Mouse (Mus musculus): ENCODE measurements around the gene Ank3. TPM values are rescaled to one million over a fixed set of nuclear protein-coding genes. Genes with fewer than 3 reads are reported as not detected.

Gene Ank3
- polyA plus RNA-seq, 1 experiment from 2014 or later, result 24.5 TPM

DNA sequence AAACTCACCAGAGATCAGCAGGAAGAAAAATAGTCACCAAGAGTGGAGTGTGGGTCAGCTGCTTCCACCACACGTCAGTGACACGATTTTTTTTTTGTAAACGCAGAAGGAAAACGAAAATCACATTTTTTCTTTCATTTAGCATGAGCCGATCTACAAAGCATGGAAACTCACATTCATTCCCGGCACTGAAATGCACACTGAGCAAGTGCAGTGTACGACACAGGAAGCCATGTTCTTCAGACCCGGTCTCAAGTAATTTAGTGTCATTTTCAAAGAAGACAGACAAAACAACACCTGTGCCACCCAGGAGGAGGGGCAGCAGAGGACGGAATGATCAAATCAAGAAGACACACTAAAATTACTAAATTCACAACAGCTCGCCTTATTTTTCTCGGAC, 625.3 kb downstream of the Ank3 start:
- no peak for ATAC-seq
- no peak for TF ChIP-seq CTCF (IDR thresholded peaks at IDR 0.05)
- no peak for TF ChIP-seq EP300 (IDR thresholded peaks at IDR 0.05)
- 73% methylated on average over 11 of the region's 11 CpGs for WGBS
- Histone ChIP-seq H3K27me3 (replicated peaks; ENCODE audit: insufficient read depth, low read length) (no peaks in the 10 kb centered on the region), H3K4me3 (ENCODE audit: low read depth, low read length) (no peak overlapping the region), H3K27ac (ENCODE audit: low read length) (no peak overlapping the region), H3K4me2 (replicated peaks; ENCODE audit: low read depth, low read length) (no peak overlapping the region), H3K9ac (replicated peaks; ENCODE audit: low read depth) (no peak overlapping the region), H3K4me1 (ENCODE audit: insufficient read depth, low read depth, low read length) (no peaks in the 10 kb centered on the region), H3K36me3 (ENCODE audit: insufficient read depth, low read length) (no peaks in the 10 kb centered on the region), H3K9me3 (ENCODE audit: low read length) (no peaks in the 10 kb centered on the region)
- DNase-seq (ENCODE audit: low spot score), result no peak

DNA sequence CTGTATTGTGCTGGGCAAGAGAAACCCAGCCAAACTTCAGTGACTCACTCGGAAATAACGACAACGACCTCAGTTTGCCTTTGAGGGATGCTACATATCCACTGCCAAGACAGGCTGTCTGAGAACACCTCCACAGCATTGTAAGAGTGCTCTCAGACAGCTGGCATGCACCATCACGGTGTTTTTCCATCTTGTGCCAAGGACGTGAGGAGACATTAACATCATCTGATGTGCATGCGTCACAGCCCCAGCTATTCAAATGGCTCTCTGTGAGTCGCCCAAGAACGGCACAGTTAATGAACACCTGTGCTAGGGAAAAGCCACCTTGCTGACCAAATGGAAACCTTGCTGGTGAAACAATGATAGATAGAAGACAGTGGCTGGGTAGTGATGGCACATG, 633.4 kb downstream of the Ank3 start:
- no peak overlapping the region for H3K4me3 ChIP-seq (ENCODE audit: low read depth, low read length)
- H3K9me3 ChIP-seq (ENCODE audit: low read length), result no peaks in the 10 kb centered on the region
- DNase-seq (ENCODE audit: low spot score) (no peak), ATAC-seq (no peak)
- no peaks in the 10 kb centered on the region for H3K36me3 ChIP-seq (ENCODE audit: insufficient read depth, low read length)
- no peak overlapping the region for H3K9ac ChIP-seq (replicated peaks; ENCODE audit: low read depth)
- H3K4me1 ChIP-seq (ENCODE audit: insufficient read depth, low read depth, low read length), result no peaks in the 10 kb centered on the region
- TF ChIP-seq EP300 (IDR thresholded peaks at IDR 0.05) (no peak), CTCF (IDR thresholded peaks at IDR 0.05) (no peak)
- no peak overlapping the region for H3K27ac ChIP-seq (ENCODE audit: low read length)
- WGBS, result 78% methylated on average over 8 of the region's 8 CpGs
- H3K27me3 ChIP-seq (replicated peaks; ENCODE audit: insufficient read depth, low read length), result no peaks in the 10 kb centered on the region
- H3K4me2 ChIP-seq (replicated peaks; ENCODE audit: low read depth, low read length), result no peak overlapping the region

GRCm38 (mm10) chr10:70032982-70033381, 634.4 kb downstream of the Ank3 start:
- ATAC-seq (no peak), DNase-seq (ENCODE audit: low spot score) (no peak)
- H3K9me3 ChIP-seq (ENCODE audit: low read length), result no peaks in the 10 kb centered on the region
- no peak for TF ChIP-seq EP300 (IDR thresholded peaks at IDR 0.05)
- TF ChIP-seq CTCF (IDR thresholded peaks at IDR 0.05), result no peak
- WGBS, result 77% methylated on average over 9 of the region's 9 CpGs
- no peaks in the 10 kb centered on the region for H3K27me3 ChIP-seq (replicated peaks; ENCODE audit: insufficient read depth, low read length)
- H3K4me2 ChIP-seq (replicated peaks; ENCODE audit: low read depth, low read length), result no peak overlapping the region
- H3K27ac ChIP-seq (ENCODE audit: low read length), result no peak overlapping the region
- H3K4me1 ChIP-seq (ENCODE audit: insufficient read depth, low read depth, low read length), result no peaks in the 10 kb centered on the region
- no peak overlapping the region for H3K9ac ChIP-seq (replicated peaks; ENCODE audit: low read depth)
- H3K36me3 ChIP-seq (ENCODE audit: insufficient read depth, low read length), result no peaks in the 10 kb centered on the region
- H3K4me3 ChIP-seq (ENCODE audit: low read depth, low read length), result no peak overlapping the region

GRCm38 (mm10) chr10:70033856-70034255, 635.3 kb downstream of the Ank3 start:
- 56% methylated on average over 3 of the region's 3 CpGs for WGBS
- Histone ChIP-seq H3K9me3 (ENCODE audit: low read length) (no peaks in the 10 kb centered on the region), H3K4me3 (ENCODE audit: low read depth, low read length) (no peak overlapping the region), H3K9ac (replicated peaks; ENCODE audit: low read depth) (no peak overlapping the region), H3K4me1 (ENCODE audit: insufficient read depth, low read depth, low read length) (no peaks in the 10 kb centered on the region), H3K36me3 (ENCODE audit: insufficient read depth, low read length) (no peaks in the 10 kb centered on the region), H3K27ac (ENCODE audit: low read length) (no peak overlapping the region), H3K4me2 (replicated peaks; ENCODE audit: low read depth, low read length) (no peak overlapping the region), H3K27me3 (replicated peaks; ENCODE audit: insufficient read depth, low read length) (no peaks in the 10 kb centered on the region)
- TF ChIP-seq EP300 (IDR thresholded peaks at IDR 0.05) (no peak), CTCF (IDR thresholded peaks at IDR 0.05) (no peak)
- DNase-seq (ENCODE audit: low spot score), result no peak
- ATAC-seq, result no peak

- Histone ChIP-seq H3K9me3 (ENCODE audit: low read length) (no peaks in the 10 kb centered on the region), H3K27ac (ENCODE audit: low read length) (no peak overlapping the region), H3K4me1 (ENCODE audit: insufficient read depth, low read depth, low read length) (no peaks in the 10 kb centered on the region), H3K36me3 (ENCODE audit: insufficient read depth, low read length) (no peaks in the 10 kb centered on the region), H3K4me2 (replicated peaks; ENCODE audit: low read depth, low read length) (no peak overlapping the region), H3K4me3 (ENCODE audit: low read depth, low read length) (no peak overlapping the region), H3K9ac (replicated peaks; ENCODE audit: low read depth) (no peak overlapping the region), H3K27me3 (replicated peaks; ENCODE audit: insufficient read depth, low read length) (no peaks in the 10 kb centered on the region)
- no peak for DNase-seq (ENCODE audit: low spot score)
- WGBS, result 60% methylated on average over 17 of the region's 17 CpGs
- no peak for ATAC-seq
- TF ChIP-seq CTCF (IDR thresholded peaks at IDR 0.05) (no peak), EP300 (IDR thresholded peaks at IDR 0.05) (no peak)
These were observed 641.3 kb downstream of the Ank3 start for GRCm38 (mm10) chr10:70039871-70040291.

DNA sequence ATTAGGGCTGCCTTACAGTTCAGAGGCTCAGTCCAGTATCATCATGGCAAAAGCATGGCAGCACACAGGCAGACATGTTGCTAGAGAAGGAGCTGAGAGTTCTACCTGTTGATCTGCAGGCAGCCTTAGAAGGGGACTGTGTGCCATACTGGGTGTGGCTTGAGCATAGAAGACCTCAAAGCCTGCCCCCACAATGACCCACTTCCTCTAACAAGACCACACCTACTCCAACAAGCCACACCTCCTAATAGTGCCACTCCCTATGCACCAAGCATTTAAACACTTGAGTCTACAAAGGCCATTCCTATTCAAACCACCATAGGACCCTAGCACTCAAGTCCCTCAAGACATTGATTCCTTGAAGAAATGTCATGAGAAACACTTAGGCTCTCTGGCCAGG, 643.0 kb downstream of the Ank3 start:
- Histone ChIP-seq H3K9me3 (ENCODE audit: low read length) (no peaks in the 10 kb centered on the region), H3K9ac (replicated peaks; ENCODE audit: low read depth) (no peak overlapping the region), H3K27me3 (replicated peaks; ENCODE audit: insufficient read depth, low read length) (no peaks in the 10 kb centered on the region), H3K4me2 (replicated peaks; ENCODE audit: low read depth, low read length) (no peak overlapping the region), H3K27ac (ENCODE audit: low read length) (no peak overlapping the region), H3K4me1 (ENCODE audit: insufficient read depth, low read depth, low read length) (no peaks in the 10 kb centered on the region), H3K4me3 (ENCODE audit: low read depth, low read length) (no peak overlapping the region), H3K36me3 (ENCODE audit: insufficient read depth, low read length) (no peaks in the 10 kb centered on the region)
- ATAC-seq (no peak), DNase-seq (ENCODE audit: low spot score) (no peak)
- TF ChIP-seq EP300 (IDR thresholded peaks at IDR 0.05), result no peak
- TF ChIP-seq CTCF (IDR thresholded peaks at IDR 0.05), result no peak

- no peaks in the 10 kb centered on the region for H3K36me3 ChIP-seq (ENCODE audit: insufficient read depth, low read length)
- ATAC-seq (no peak), DNase-seq (ENCODE audit: low spot score) (no peak)
- H3K4me1 ChIP-seq (ENCODE audit: insufficient read depth, low read depth, low read length), result no peaks in the 10 kb centered on the region
- no peak overlapping the region for H3K4me2 ChIP-seq (replicated peaks; ENCODE audit: low read depth, low read length)
- no peak overlapping the region for H3K4me3 ChIP-seq (ENCODE audit: low read depth, low read length)
- no peak overlapping the region for H3K27ac ChIP-seq (ENCODE audit: low read length)
- no peaks in the 10 kb centered on the region for H3K27me3 ChIP-seq (replicated peaks; ENCODE audit: insufficient read depth, low read length)
- 59% methylated on average over 2 of the region's 2 CpGs for WGBS
- no peaks in the 10 kb centered on the region for H3K9me3 ChIP-seq (ENCODE audit: low read length)
- no peak overlapping the region for H3K9ac ChIP-seq (replicated peaks; ENCODE audit: low read depth)
- TF ChIP-seq EP300 (IDR thresholded peaks at IDR 0.05), result no peak
- no peak for TF ChIP-seq CTCF (IDR thresholded peaks at IDR 0.05)
These were observed 647.1 kb downstream of the Ank3 start for GRCm38 (mm10) chr10:70045722-70046121.

All from lung, postnatal 0 days (tissue).